Mouse (Mus musculus) forebrain, embryonic 15.5 days (tissue): ENCODE data around the gene Ndufc2. TPM values are rescaled to one million over a fixed set of nuclear protein-coding genes. Genes with fewer than 3 reads are reported as not detected.

Source experiments
- ATAC-seq: fragments of 200-750 bp; cut with Nextera tagmentation; replicated peaks from 2 replicates; pipeline ENCODE4 v1.8.0; 2017; ENCODE audit warnings: mild to moderate bottlenecking, moderate TSS enrichment, moderate library complexity
- H3K27ac ChIP-seq: fragments of 300-500 bp; sonication (generic); replicated peaks from 2 replicates; pipeline ENCODE4 v1.5.1; 2015; ENCODE audit warnings: mild to moderate bottlenecking, inconsistent platforms
- H3K27me3 ChIP-seq: fragments of 300-500 bp; sonication (generic); 2 replicates; pipeline ENCODE4 v1.6.1; 2015; ENCODE audit warnings: inconsistent platforms
- H3K36me3 ChIP-seq: fragments of 300-500 bp; sonication (generic); 2 replicates; pipeline ENCODE4 v1.6.1; 2015; ENCODE audit warnings: mild to moderate bottlenecking, inconsistent platforms
- H3K4me1 ChIP-seq: fragments of 300-500 bp; sonication (generic); 2 replicates; pipeline ENCODE4 v1.6.1; 2015; ENCODE audit warnings: inconsistent platforms
- H3K4me2 ChIP-seq: fragments of 300-500 bp; sonication (generic); replicated peaks from 2 replicates; pipeline ENCODE4 v1.6.1; 2015; ENCODE audit warnings: mild to moderate bottlenecking, inconsistent platforms
- H3K4me3 ChIP-seq: fragments of 300-500 bp; sonication (generic); 2 replicates; pipeline ENCODE4 v1.5.1; 2015; ENCODE audit warnings: mild to moderate bottlenecking, inconsistent platforms
- H3K9ac ChIP-seq: fragments of 300-500 bp; sonication (generic); replicated peaks from 2 replicates; pipeline ENCODE4 v1.6.1; 2015; ENCODE audit warnings: mild to moderate bottlenecking, inconsistent platforms
- H3K9me3 ChIP-seq: fragments of 300-500 bp; sonication (generic); 2 replicates; pipeline ENCODE4 v1.6.1; 2016; ENCODE audit warnings: inconsistent platforms
- WGBS: fragments of 180-500 bp; shearing (Covaris S2); methylation state at CpG from one replicate; pipeline ENCODE4 v1.1.7; 2015; ENCODE audit warnings: mixed read lengths; 5-methylcytosine and 5-hydroxymethylcytosine counted together
- polyA plus RNA-seq: library from polyadenylated mRNA; unstranded; fragments of >200 nt; fragmentation: Nextera tagmentation; extraction: Ambion mirVana; gene quantifications from 2 replicates; pipeline ENCODE4 v1.2.1, GENCODE M21; 2015

The Ndufc2 gene
- 460 and 479 TPM in 2 replicates for polyA plus RNA-seq

GRCm38 (mm10) chr7:97399960-97400715 is at the start of gene Ndufc2:
Gene Ndufc2, plus strand, starts transcription at chr7:97400003.
- Histone ChIP-seq H3K4me1 (peaks cover 26% of the 10 kb centered on the region), H3K9ac (peak within 1 kb of the TSS; percentile 94), H3K27me3 (no peaks in the 10 kb centered on the region), H3K27ac (peak within 1 kb of the TSS; percentile 78), H3K9me3 (no peaks in the 10 kb centered on the region), H3K36me3 (no peaks in the 10 kb centered on the region), H3K4me3 (peak within 1 kb of the TSS; percentile 89), H3K4me2 (peak within 1 kb of the TSS; percentile 53)
- ATAC-seq: peak; percentile 97
- WGBS: under 1% methylated on average over 54 of the region's 54 CpGs

- H3K9ac ChIP-seq: no peak overlapping the region
- 91% methylated on average over 5 of the region's 5 CpGs for WGBS
- peaks cover 9% of the 10 kb centered on the region for H3K4me1 ChIP-seq
- no peaks in the 10 kb centered on the region for H3K36me3 ChIP-seq
- no peaks in the 10 kb centered on the region for H3K27me3 ChIP-seq
- no peak overlapping the region for H3K27ac ChIP-seq
- no peak for ATAC-seq
- H3K9me3 ChIP-seq: no peaks in the 10 kb centered on the region
- H3K4me2 ChIP-seq: no peak overlapping the region
- H3K4me3 ChIP-seq: no peak overlapping the region
Measured at GRCm38 (mm10) chr7:97350891-97351290, 48.9 kb upstream of the Ndufc2 start.

GRCm38 (mm10) chr7:97351792-97352513 is 47.9 kb upstream of the Ndufc2 start:
- Histone ChIP-seq H3K36me3 (no peaks in the 10 kb centered on the region), H3K9me3 (no peaks in the 10 kb centered on the region), H3K4me1 (no peaks in the 10 kb centered on the region), H3K4me2 (no peak overlapping the region), H3K4me3 (no peak overlapping the region), H3K27ac (no peak overlapping the region), H3K9ac (no peak overlapping the region), H3K27me3 (no peaks in the 10 kb centered on the region)
- 82% methylated on average over 11 of the region's 11 CpGs for WGBS
- ATAC-seq: no peak

GRCm38 (mm10) chr7:97353356-97353755 is 46.4 kb upstream of the Ndufc2 start:
- Histone ChIP-seq H3K36me3 (no peaks in the 10 kb centered on the region), H3K4me2 (no peak overlapping the region), H3K27me3 (no peaks in the 10 kb centered on the region), H3K9ac (no peak overlapping the region), H3K4me3 (no peak overlapping the region), H3K4me1 (no peaks in the 10 kb centered on the region), H3K9me3 (no peaks in the 10 kb centered on the region), H3K27ac (no peak overlapping the region)
- 89% methylated on average over 6 of the region's 6 CpGs for WGBS
- no peak for ATAC-seq

GRCm38 (mm10) chr7:97355068-97355841 is 44.5 kb upstream of the Ndufc2 start:
- no peak overlapping the region for H3K4me3 ChIP-seq
- WGBS: 44% methylated on average over 13 of the region's 13 CpGs
- ATAC-seq: no peak

GRCm38 (mm10) chr7:97356253-97356652 is 43.5 kb upstream of the Ndufc2 start:
- no peaks in the 10 kb centered on the region for H3K27me3 ChIP-seq
- no peak overlapping the region for H3K4me2 ChIP-seq
- no peaks in the 10 kb centered on the region for H3K9me3 ChIP-seq
- H3K4me1 ChIP-seq: no peaks in the 10 kb centered on the region
- no peak overlapping the region for H3K9ac ChIP-seq
- 68% methylated on average over 5 of the region's 5 CpGs for WGBS
- H3K36me3 ChIP-seq: no peaks in the 10 kb centered on the region
- no peak overlapping the region for H3K27ac ChIP-seq
- H3K4me3 ChIP-seq: no peak overlapping the region
- ATAC-seq: no peak

More at GRCm38 (mm10) chr7:97355068-97355841, 44.5 kb upstream of the Ndufc2 start:
- H3K9ac ChIP-seq: no peak overlapping the region
- no peak overlapping the region for H3K27ac ChIP-seq
- H3K36me3 ChIP-seq: no peaks in the 10 kb centered on the region
- no peak overlapping the region for H3K4me2 ChIP-seq
- no peaks in the 10 kb centered on the region for H3K9me3 ChIP-seq
- no peaks in the 10 kb centered on the region for H3K27me3 ChIP-seq
- no peaks in the 10 kb centered on the region for H3K4me1 ChIP-seq

- no peak overlapping the region for H3K27ac ChIP-seq
- no peak overlapping the region for H3K9ac ChIP-seq
- no peak overlapping the region for H3K4me2 ChIP-seq
- H3K4me1 ChIP-seq: no peaks in the 10 kb centered on the region
- ATAC-seq: no peak
- no peaks in the 10 kb centered on the region for H3K36me3 ChIP-seq
- 74% methylated on average over 5 of the region's 5 CpGs for WGBS
- H3K27me3 ChIP-seq: no peaks in the 10 kb centered on the region
- H3K4me3 ChIP-seq: no peak overlapping the region
- no peaks in the 10 kb centered on the region for H3K9me3 ChIP-seq
Measured at GRCm38 (mm10) chr7:97356875-97357276, 42.9 kb upstream of the Ndufc2 start.

- no peak overlapping the region for H3K27ac ChIP-seq
- ATAC-seq: no peak
- H3K4me3 ChIP-seq: no peak overlapping the region
- no peak overlapping the region for H3K9ac ChIP-seq
- H3K4me1 ChIP-seq: no peaks in the 10 kb centered on the region
- no peak overlapping the region for H3K4me2 ChIP-seq
- no peaks in the 10 kb centered on the region for H3K9me3 ChIP-seq
- 81% methylated on average over 3 of the region's 3 CpGs for WGBS
- H3K27me3 ChIP-seq: no peaks in the 10 kb centered on the region
- no peaks in the 10 kb centered on the region for H3K36me3 ChIP-seq
Measured at GRCm38 (mm10) chr7:97357840-97358239, 42.0 kb upstream of the Ndufc2 start.

GRCm38 (mm10) chr7:97358347-97358746 is 41.5 kb upstream of the Ndufc2 start:
- no peaks in the 10 kb centered on the region for H3K4me1 ChIP-seq
- H3K9me3 ChIP-seq: no peaks in the 10 kb centered on the region
- no peaks in the 10 kb centered on the region for H3K36me3 ChIP-seq
- no peak overlapping the region for H3K9ac ChIP-seq
- no peak overlapping the region for H3K4me3 ChIP-seq
- no peak overlapping the region for H3K27ac ChIP-seq
- WGBS: 89% methylated on average over 4 of the region's 4 CpGs
- no peaks in the 10 kb centered on the region for H3K27me3 ChIP-seq
- no peak for ATAC-seq
- no peak overlapping the region for H3K4me2 ChIP-seq

- Histone ChIP-seq H3K36me3 (no peaks in the 10 kb centered on the region), H3K27me3 (no peaks in the 10 kb centered on the region), H3K9me3 (no peaks in the 10 kb centered on the region), H3K4me3 (no peak overlapping the region), H3K9ac (no peak overlapping the region), H3K4me2 (no peak overlapping the region), H3K4me1 (no peaks in the 10 kb centered on the region), H3K27ac (no peak overlapping the region)
- WGBS: 74% methylated on average over 5 of the region's 5 CpGs
- no peak for ATAC-seq
Measured at GRCm38 (mm10) chr7:97360166-97360565, 39.6 kb upstream of the Ndufc2 start.

- H3K27ac ChIP-seq: no peak overlapping the region
- no peak overlapping the region for H3K9ac ChIP-seq
- no peaks in the 10 kb centered on the region for H3K9me3 ChIP-seq
- 51% methylated on average over 3 of the region's 3 CpGs for WGBS
- H3K27me3 ChIP-seq: no peaks in the 10 kb centered on the region
- H3K36me3 ChIP-seq: no peaks in the 10 kb centered on the region
- H3K4me3 ChIP-seq: no peak overlapping the region
- H3K4me1 ChIP-seq: no peaks in the 10 kb centered on the region
- no peak overlapping the region for H3K4me2 ChIP-seq
- no peak for ATAC-seq
Measured at GRCm38 (mm10) chr7:97360955-97361354, 38.8 kb upstream of the Ndufc2 start.

GRCm38 (mm10) chr7:97361467-97361866 is 38.3 kb upstream of the Ndufc2 start:
- H3K4me2 ChIP-seq: no peak overlapping the region

More at GRCm38 (mm10) chr7:97361467-97361866, 38.3 kb upstream of the Ndufc2 start:
- no peaks in the 10 kb centered on the region for H3K27me3 ChIP-seq
- no peak overlapping the region for H3K9ac ChIP-seq
- no peaks in the 10 kb centered on the region for H3K9me3 ChIP-seq
- H3K36me3 ChIP-seq: no peaks in the 10 kb centered on the region
- WGBS: 31% methylated on average over 4 of the region's 4 CpGs
- H3K4me1 ChIP-seq: no peaks in the 10 kb centered on the region
- ATAC-seq: no peak
- no peak overlapping the region for H3K27ac ChIP-seq
- H3K4me3 ChIP-seq: no peak overlapping the region
